Mouse (Mus musculus) embryo, embryonic 9.5 days (tissue): ENCODE measurements around the gene Pcdh9.

Source experiments
- DNase-seq: peaks from one replicate; pipeline ENCODE4 v3.0.0-alpha.2; 2017; ENCODE audit errors: extremely low spot score

Pcdh9 gene

GRCm38 (mm10) chr14:93039326-93040221 lies 850.9 kb downstream of the Pcdh9 start:
- no peak for DNase-seq

GRCm38 (mm10) chr14:93009147-93010064 lies 881.1 kb downstream of the Pcdh9 start:
- no peak for DNase-seq
